In the genomic region with DNA sequence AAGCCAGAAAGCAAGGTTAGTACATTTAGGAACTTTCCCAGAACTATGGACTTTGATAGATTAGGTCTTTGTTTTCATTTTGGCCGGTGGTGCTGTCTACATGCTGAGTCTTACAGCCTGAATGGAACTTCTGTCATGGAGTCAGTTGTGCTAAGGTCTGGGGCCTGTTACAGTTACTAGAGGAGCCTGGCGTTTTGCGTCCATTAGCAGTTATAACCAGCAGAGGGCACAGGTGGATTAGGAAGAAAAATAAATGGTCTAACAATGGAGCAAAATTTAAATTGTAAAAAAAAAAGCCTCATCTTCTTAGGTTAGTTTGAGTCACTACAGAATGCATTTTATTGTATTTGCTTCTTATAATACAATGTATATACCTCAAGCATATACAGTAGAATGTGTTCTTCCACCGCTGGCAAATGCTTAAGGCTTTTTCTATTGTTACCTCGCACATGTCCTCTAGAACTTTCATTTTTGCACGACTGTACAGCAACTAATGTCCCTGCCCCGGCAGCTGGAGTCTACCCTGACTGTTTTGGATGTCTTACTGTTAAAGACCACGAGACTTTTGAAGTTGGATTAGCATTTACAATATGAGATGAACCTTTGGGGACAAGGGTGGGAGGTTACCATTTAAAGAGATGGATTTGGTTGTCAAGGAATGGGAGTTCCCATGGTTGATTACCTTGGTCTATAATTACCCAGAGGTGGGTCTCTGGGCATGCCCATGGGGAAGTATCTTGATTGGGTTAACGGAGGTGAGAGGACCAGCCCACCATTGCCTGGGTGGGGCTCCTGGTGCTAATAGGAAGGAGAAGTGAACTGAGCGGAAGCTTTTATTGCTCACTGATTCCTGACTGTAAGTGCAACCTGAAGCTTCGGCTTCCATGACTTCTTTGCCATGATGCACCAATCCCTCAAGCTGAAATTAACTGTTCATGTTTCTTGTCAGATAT, we compare ENCODE assay signal across 8 mouse cellular contexts. TPM values are rescaled to one million over a fixed set of nuclear protein-coding genes. Genes with fewer than 3 reads are reported as not detected.
DNase-seq lines count a peak whose midpoint lies in the region; ATAC-seq and TF ChIP-seq lines count a peak whose summit lies in the region.

No protein-coding gene starts in this region.

- TF ChIP-seq CTCF in liver, embryonic 14.5 days (IDR thresholded peaks at IDR 0.05; ENCODE audit: low read depth) = peak; percentile 42

- no peak overlapping the region for H3K27ac ChIP-seq in forebrain, embryonic 14.5 days (ENCODE audit: low read depth, low read length)
- H3K27ac ChIP-seq in forebrain, embryonic 12.5 days = no peak overlapping the region
- H3K27ac ChIP-seq in hindbrain, embryonic 13.5 days = no peak overlapping the region
- H3K27ac ChIP-seq in liver, embryonic 14.5 days = no peak overlapping the region

- TF ChIP-seq EP300 in liver, embryonic 14.5 days (IDR thresholded peaks at IDR 0.05; ENCODE audit: low read depth) = no peak

- H3K36me3 ChIP-seq in forebrain, embryonic 14.5 days (ENCODE audit: control insufficient read depth, insufficient read depth, low read length) = no peaks in the 10 kb centered on the region
- no peaks in the 10 kb centered on the region for H3K36me3 ChIP-seq in forebrain, embryonic 12.5 days (replicated peaks)
- no peaks in the 10 kb centered on the region for H3K36me3 ChIP-seq in hindbrain, embryonic 13.5 days
- no peaks in the 10 kb centered on the region for H3K36me3 ChIP-seq in liver, embryonic 14.5 days (replicated peaks; ENCODE audit: control insufficient read depth, insufficient read depth, low read depth)

- no peak overlapping the region for H3K9ac ChIP-seq in forebrain, embryonic 14.5 days (ENCODE audit: low read length)
- H3K9ac ChIP-seq in forebrain, embryonic 12.5 days = no peak overlapping the region
- no peak overlapping the region for H3K9ac ChIP-seq in hindbrain, embryonic 13.5 days
- no peak overlapping the region for H3K9ac ChIP-seq in liver, embryonic 14.5 days (replicated peaks)

- peak; percentile 82 for DNase-seq in forebrain, embryonic 14.5 days (ENCODE audit: low spot score)
- DNase-seq in testis, postnatal 10 days (ENCODE audit: low spot score) = peak; percentile 69
- DNase-seq in testis, postnatal 14 days (ENCODE audit: low spot score) = no peak
- DNase-seq in liver, embryonic 14.5 days (ENCODE audit: low read depth in 3 of 3, low spot score in 3 of 3) = no peak
- DNase-seq in right cerebral cortex, postnatal 4 days = peak; percentile 41

- no peaks in the 10 kb centered on the region for H3K4me1 ChIP-seq in forebrain, embryonic 14.5 days (ENCODE audit: control insufficient read depth, insufficient read depth, low read length)
- H3K4me1 ChIP-seq in forebrain, embryonic 12.5 days = no peaks in the 10 kb centered on the region
- no peaks in the 10 kb centered on the region for H3K4me1 ChIP-seq in hindbrain, embryonic 13.5 days (replicated peaks)
- no peaks in the 10 kb centered on the region for H3K4me1 ChIP-seq in liver, embryonic 14.5 days (replicated peaks; ENCODE audit: control insufficient read depth in 2 of 2, insufficient read depth in 2 of 2, low read length in 1 of 2)

- no peaks in the 10 kb centered on the region for H3K9me3 ChIP-seq in forebrain, embryonic 14.5 days (replicated peaks; ENCODE audit: control insufficient read depth, low read length)
- 0 out of 2 replicates have a peak, but pooled peaks cover 3% of the 10 kb centered on the region for H3K9me3 ChIP-seq in forebrain, embryonic 12.5 days
- 0 out of 2 replicates have a peak, but pooled peaks cover 4% of the 10 kb centered on the region for H3K9me3 ChIP-seq in hindbrain, embryonic 13.5 days
- no peaks in the 10 kb centered on the region for H3K9me3 ChIP-seq in liver, embryonic 14.5 days (ENCODE audit: control insufficient read depth, low read length)

- ATAC-seq in forebrain, embryonic 14.5 days = peak; percentile 42; the same call in 1 of the 2 replicates
- no peak for ATAC-seq in forebrain, embryonic 12.5 days (ENCODE audit: low FRiP score)
- peak; percentile 76 for ATAC-seq in common myeloid progenitor, adult 5-6 weeks (replicated peaks; ENCODE audit: low read depth, poor library complexity, severe bottlenecking)
- peak; percentile 61; the same call in 1 of the 2 replicates for ATAC-seq in hindbrain, embryonic 13.5 days (ENCODE audit: low FRiP score)
- no peak for ATAC-seq in liver, embryonic 14.5 days (ENCODE audit: insufficient read depth)

- no peak overlapping the region for H3K4me3 ChIP-seq in forebrain, embryonic 14.5 days (ENCODE audit: low read depth, low read length)
- H3K4me3 ChIP-seq in forebrain, embryonic 12.5 days (replicated peaks) = no peak overlapping the region
- H3K4me3 ChIP-seq in hindbrain, embryonic 13.5 days = no peak overlapping the region
- H3K4me3 ChIP-seq in liver, embryonic 14.5 days (ENCODE audit: insufficient read depth in 1 of 2, low read depth in 2 of 2, low read length in 2 of 2) = no peak overlapping the region

- no peaks in the 10 kb centered on the region for H3K27me3 ChIP-seq in forebrain, embryonic 14.5 days (replicated peaks; ENCODE audit: control insufficient read depth, insufficient read depth, low read length)
- H3K27me3 ChIP-seq in forebrain, embryonic 12.5 days = no peaks in the 10 kb centered on the region
- H3K27me3 ChIP-seq in hindbrain, embryonic 13.5 days = no peaks in the 10 kb centered on the region
- no peaks in the 10 kb centered on the region for H3K27me3 ChIP-seq in liver, embryonic 14.5 days (ENCODE audit: control insufficient read depth, insufficient read depth, low read length)

- no peak overlapping the region for H3K4me2 ChIP-seq in forebrain, embryonic 14.5 days (ENCODE audit: low read length)
- no peak overlapping the region for H3K4me2 ChIP-seq in forebrain, embryonic 12.5 days
- H3K4me2 ChIP-seq in hindbrain, embryonic 13.5 days = no peak overlapping the region
- H3K4me2 ChIP-seq in liver, embryonic 14.5 days (ENCODE audit: low read depth) = no peak overlapping the region

- 68% methylated on average over 11 of the region's 11 CpGs for WGBS in forebrain, embryonic 14.5 days
- 66% methylated on average over 11 of the region's 11 CpGs for WGBS in forebrain, embryonic 12.5 days
- WGBS in hindbrain, embryonic 13.5 days = 66% methylated on average over 11 of the region's 11 CpGs
- WGBS in liver, embryonic 14.5 days (ENCODE audit: insufficient replicate concordance) = 38% methylated on average over 11 of the region's 11 CpGs

RNA-seq across cellular contexts. Expression of a gene that starts 38.2 kb away (rescaled TPM):
- 2.0 and 2.5 TPM in 2 replicates for polyA plus RNA-seq in forebrain, embryonic 14.5 days (2014; fragmentation: Nextera tagmentation; extraction: Ambion mirVana)
- polyA plus RNA-seq in forebrain, embryonic 12.5 days (2016; fragmentation: Nextera tagmentation; extraction: Ambion mirVana) = 2.5 and 3.0 TPM in 2 replicates
- 4.8 and 5.5 TPM in 2 replicates for total RNA-seq in common myeloid progenitor, adult 5-6 weeks (2017)
- 1.4 and 1.8 TPM in 2 replicates for polyA plus RNA-seq in hindbrain, embryonic 13.5 days (2015; fragmentation: Nextera tagmentation; extraction: Ambion mirVana)
- polyA plus RNA-seq in liver, embryonic 14.5 days (2012; rRNA removed) = 1.9 and 2.3 TPM in 2 replicates
- polyA plus RNA-seq in liver, embryonic 14.5 days (2014; fragmentation: Nextera tagmentation; extraction: Ambion mirVana) = 1.8 TPM in 2 replicates

Comparison
In these comparisons a context has a peak if more than half of its experiments do, and no peak if none do; other contexts are left out.
1. ATAC-seq: peak in forebrain, embryonic 14.5 days (single experiment), common myeloid progenitor, adult 5-6 weeks (single experiment) and hindbrain, embryonic 13.5 days (single experiment); none in forebrain, embryonic 12.5 days (single experiment) and liver, embryonic 14.5 days (single experiment).
2. DNase-seq: peak in forebrain, embryonic 14.5 days (single experiment), testis, postnatal 10 days (single experiment) and right cerebral cortex, postnatal 4 days (single experiment); none in testis, postnatal 14 days (single experiment) and liver, embryonic 14.5 days (0 of 3).